Mouse (Mus musculus): Measurements from ENCODE around the gene Tex2. TPM values are rescaled to one million over a fixed set of nuclear protein-coding genes. Genes with fewer than 3 reads are reported as not detected.

Gene Tex2
- total and polyA plus RNA-seq, 2 experiments from 2014 or later = 30.8 to 60.5 TPM

DNA sequence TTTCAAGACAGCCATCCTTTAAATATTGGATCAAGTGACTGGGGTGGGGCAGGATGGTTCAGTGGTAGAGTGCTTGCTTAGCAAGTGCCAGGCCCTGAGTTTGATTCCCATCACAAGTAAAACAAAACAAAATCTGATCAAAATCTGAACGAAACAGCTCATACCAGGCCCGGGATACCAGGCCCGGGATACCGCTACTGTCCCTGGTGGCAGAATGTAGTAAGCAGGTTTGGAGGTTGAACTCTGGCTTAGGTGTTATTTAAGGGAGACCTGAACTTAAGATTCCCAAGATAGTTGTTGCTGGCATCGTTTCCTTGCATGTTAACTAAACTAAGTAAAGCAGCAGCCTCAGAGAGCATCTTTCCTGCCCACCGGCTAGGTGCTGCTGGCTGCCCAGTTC, 107.0 kb downstream of the Tex2 start:
- WGBS = 88% methylated on average over 6 of the region's 6 CpGs
- no peak for ATAC-seq
- H3K9ac ChIP-seq (replicated peaks; ENCODE audit: low read length) = no peak overlapping the region
- H3K27me3 ChIP-seq (ENCODE audit: insufficient read depth, low read length) = no peaks in the 10 kb centered on the region
- no peaks in the 10 kb centered on the region for H3K9me3 ChIP-seq (ENCODE audit: low read length)
- H3K4me3 ChIP-seq (ENCODE audit: low read length) = no peak overlapping the region
- H3K4me2 ChIP-seq (ENCODE audit: low read depth, low read length) = no peak overlapping the region
- peaks cover 12% of the 10 kb centered on the region for H3K36me3 ChIP-seq (ENCODE audit: insufficient read depth, low read length)
- peak; percentile 46 for TF ChIP-seq CTCF (IDR thresholded peaks at IDR 0.05; ENCODE audit: low read depth)
- no peak for DNase-seq (ENCODE audit: low spot score)
- peaks cover 5% of the 10 kb centered on the region; the same call in 1 of the 2 replicates for H3K4me1 ChIP-seq (ENCODE audit: insufficient read depth, low read length)
- no peak overlapping the region for H3K27ac ChIP-seq

DNA sequence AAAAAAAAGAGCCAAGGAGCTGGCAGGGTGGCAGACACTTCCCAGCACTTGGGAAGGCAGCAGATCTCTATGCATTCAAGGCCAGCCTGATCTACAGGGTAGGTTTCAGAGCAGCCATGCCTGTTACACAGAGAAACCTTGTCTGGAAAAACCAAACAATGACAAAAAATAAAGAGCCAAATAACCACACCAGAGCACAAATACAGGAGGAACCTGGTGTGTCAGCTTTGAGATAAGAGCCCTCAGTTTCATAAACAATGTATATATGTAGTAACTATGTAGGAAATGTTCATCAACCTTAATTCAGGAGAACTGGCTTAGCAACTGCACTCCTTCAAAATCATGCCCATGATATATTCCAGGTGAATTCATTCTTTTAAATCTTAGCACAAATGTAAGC, 109.1 kb downstream of the Tex2 start:
- DNase-seq (ENCODE audit: low spot score) (no peak), ATAC-seq (no peak)
- TF ChIP-seq CTCF (IDR thresholded peaks at IDR 0.05; ENCODE audit: low read depth) = no peak
- no peak overlapping the region for H3K4me2 ChIP-seq (ENCODE audit: low read depth, low read length)
- H3K9me3 ChIP-seq (ENCODE audit: low read length) = no peaks in the 10 kb centered on the region
- H3K9ac ChIP-seq (replicated peaks; ENCODE audit: low read length) = no peak overlapping the region
- H3K4me1 ChIP-seq (ENCODE audit: insufficient read depth, low read length) = peaks cover 5% of the 10 kb centered on the region; the same call in 1 of the 2 replicates
- H3K36me3 ChIP-seq (ENCODE audit: insufficient read depth, low read length) = peaks cover 5% of the 10 kb centered on the region
- H3K27ac ChIP-seq = no peak overlapping the region
- no peaks in the 10 kb centered on the region for H3K27me3 ChIP-seq (ENCODE audit: insufficient read depth, low read length)
- no peak overlapping the region for H3K4me3 ChIP-seq (ENCODE audit: low read length)

DNA sequence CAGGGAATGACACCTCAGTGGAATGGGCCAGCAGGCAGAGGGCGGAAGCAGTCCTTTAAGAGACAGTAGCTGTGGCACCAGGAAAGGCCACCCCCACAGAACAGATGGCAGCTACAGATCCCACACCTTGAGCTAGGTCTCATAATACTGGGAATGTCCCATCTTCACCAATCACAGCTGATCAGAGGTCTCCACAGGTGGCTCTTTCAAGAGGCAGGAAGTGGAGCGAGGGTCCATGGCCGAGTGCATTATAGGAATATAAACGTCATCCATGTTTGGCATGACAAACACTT, 109.9 kb downstream of the Tex2 start:
- H3K9ac ChIP-seq (replicated peaks; ENCODE audit: low read length) = no peak overlapping the region
- no peak overlapping the region for H3K27ac ChIP-seq
- no peak overlapping the region for H3K4me3 ChIP-seq (ENCODE audit: low read length)
- DNase-seq (ENCODE audit: low spot score) (no peak), ATAC-seq (no peak)
- H3K36me3 ChIP-seq (ENCODE audit: insufficient read depth, low read length) = no peaks in the 10 kb centered on the region
- no peaks in the 10 kb centered on the region for H3K9me3 ChIP-seq (ENCODE audit: low read length)
- H3K27me3 ChIP-seq (ENCODE audit: insufficient read depth, low read length) = no peaks in the 10 kb centered on the region
- TF ChIP-seq CTCF (IDR thresholded peaks at IDR 0.05; ENCODE audit: low read depth) = no peak
- no peak overlapping the region for H3K4me2 ChIP-seq (ENCODE audit: low read depth, low read length)
- 76% methylated on average over 4 of the region's 4 CpGs for WGBS
- peaks cover 5% of the 10 kb centered on the region; the same call in 1 of the 2 replicates for H3K4me1 ChIP-seq (ENCODE audit: insufficient read depth, low read length)

DNA sequence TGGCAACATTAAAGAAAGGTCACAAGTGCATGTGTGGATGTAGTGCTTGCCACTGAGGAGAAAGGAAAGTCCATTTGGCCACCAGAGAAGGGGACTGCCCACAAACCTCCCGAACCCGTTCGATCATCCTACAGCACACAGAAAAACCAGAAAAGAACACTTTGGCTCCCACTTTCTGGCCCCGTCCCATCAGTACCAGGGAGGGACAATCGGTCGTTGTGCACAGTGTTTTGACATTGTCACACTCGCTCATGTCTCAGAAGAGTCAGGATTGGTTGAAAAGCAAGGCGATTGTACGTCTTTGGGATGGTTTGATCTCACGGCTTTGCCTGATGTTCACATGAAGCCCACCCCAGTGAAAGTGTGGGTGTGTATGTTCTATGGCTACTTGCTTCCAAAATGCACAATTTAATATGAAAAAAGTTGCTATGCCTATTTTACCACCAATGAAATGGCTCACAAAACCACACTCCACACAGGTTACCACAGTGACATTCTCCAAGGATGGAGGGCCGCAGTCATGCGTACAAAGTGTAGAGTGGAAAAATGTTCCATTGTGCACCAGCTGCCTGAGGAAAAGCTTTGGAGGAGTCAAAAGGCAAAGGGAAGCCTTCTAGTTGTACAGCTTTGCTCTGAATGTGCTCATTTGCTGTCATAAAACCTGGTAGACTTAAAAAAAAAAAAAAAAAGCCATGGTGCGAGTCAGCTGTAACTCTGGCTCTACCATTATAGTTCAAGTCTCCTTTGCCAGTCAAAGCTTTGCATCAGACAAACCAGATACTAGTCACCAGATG, 110.4 kb downstream of the Tex2 start:
- WGBS = 55% methylated on average over 13 of the region's 13 CpGs
- Histone ChIP-seq H3K27me3 (ENCODE audit: insufficient read depth, low read length) (no peaks in the 10 kb centered on the region), H3K4me1 (ENCODE audit: insufficient read depth, low read length) (peaks cover 5% of the 10 kb centered on the region; the same call in 1 of the 2 replicates), H3K36me3 (ENCODE audit: insufficient read depth, low read length) (no peaks in the 10 kb centered on the region), H3K4me2 (ENCODE audit: low read depth, low read length) (no peak overlapping the region), H3K9me3 (ENCODE audit: low read length) (no peaks in the 10 kb centered on the region), H3K27ac (no peak overlapping the region; the same call in 1 of the 2 replicates), H3K9ac (replicated peaks; ENCODE audit: low read length) (no peak overlapping the region), H3K4me3 (ENCODE audit: low read length) (no peak overlapping the region)
- TF ChIP-seq CTCF (IDR thresholded peaks at IDR 0.05; ENCODE audit: low read depth) = no peak
- DNase-seq (ENCODE audit: low spot score) (no peak), ATAC-seq (no peak)

DNA sequence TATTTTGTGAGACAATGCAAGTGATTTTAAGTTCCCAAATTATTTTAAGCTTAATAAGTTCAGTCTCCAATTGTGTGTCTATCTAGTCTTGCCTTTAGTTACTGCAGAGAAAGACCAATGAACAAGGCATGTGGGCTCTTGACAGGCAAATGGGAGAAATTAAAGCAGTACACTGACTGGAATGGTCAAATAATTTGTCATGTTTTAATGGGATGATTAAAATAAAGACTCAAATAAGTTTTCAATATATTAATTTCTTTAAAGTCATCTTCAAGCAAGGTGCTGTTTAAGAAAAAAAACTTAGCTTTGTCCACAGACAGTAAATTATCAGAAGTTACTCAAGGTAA, 111.1 kb downstream of the Tex2 start:
- no peak overlapping the region for H3K9ac ChIP-seq (replicated peaks; ENCODE audit: low read length)
- DNase-seq (ENCODE audit: low spot score) = no peak
- H3K9me3 ChIP-seq (ENCODE audit: low read length) = no peaks in the 10 kb centered on the region
- peak overlapping the region; percentile 84 for H3K4me2 ChIP-seq (ENCODE audit: low read depth, low read length)
- peaks cover 5% of the 10 kb centered on the region; the same call in 1 of the 2 replicates for H3K4me1 ChIP-seq (ENCODE audit: insufficient read depth, low read length)
- no peak for ATAC-seq
- H3K4me3 ChIP-seq (ENCODE audit: low read length) = no peak overlapping the region
- no peaks in the 10 kb centered on the region for H3K27me3 ChIP-seq (ENCODE audit: insufficient read depth, low read length)
- no peaks in the 10 kb centered on the region for H3K36me3 ChIP-seq (ENCODE audit: insufficient read depth, low read length)
- 0 out of 2 replicates have a peak overlapping the region, but pooled peaks have one; percentile 91 for H3K27ac ChIP-seq
- TF ChIP-seq CTCF (IDR thresholded peaks at IDR 0.05; ENCODE audit: low read depth) = no peak

DNA sequence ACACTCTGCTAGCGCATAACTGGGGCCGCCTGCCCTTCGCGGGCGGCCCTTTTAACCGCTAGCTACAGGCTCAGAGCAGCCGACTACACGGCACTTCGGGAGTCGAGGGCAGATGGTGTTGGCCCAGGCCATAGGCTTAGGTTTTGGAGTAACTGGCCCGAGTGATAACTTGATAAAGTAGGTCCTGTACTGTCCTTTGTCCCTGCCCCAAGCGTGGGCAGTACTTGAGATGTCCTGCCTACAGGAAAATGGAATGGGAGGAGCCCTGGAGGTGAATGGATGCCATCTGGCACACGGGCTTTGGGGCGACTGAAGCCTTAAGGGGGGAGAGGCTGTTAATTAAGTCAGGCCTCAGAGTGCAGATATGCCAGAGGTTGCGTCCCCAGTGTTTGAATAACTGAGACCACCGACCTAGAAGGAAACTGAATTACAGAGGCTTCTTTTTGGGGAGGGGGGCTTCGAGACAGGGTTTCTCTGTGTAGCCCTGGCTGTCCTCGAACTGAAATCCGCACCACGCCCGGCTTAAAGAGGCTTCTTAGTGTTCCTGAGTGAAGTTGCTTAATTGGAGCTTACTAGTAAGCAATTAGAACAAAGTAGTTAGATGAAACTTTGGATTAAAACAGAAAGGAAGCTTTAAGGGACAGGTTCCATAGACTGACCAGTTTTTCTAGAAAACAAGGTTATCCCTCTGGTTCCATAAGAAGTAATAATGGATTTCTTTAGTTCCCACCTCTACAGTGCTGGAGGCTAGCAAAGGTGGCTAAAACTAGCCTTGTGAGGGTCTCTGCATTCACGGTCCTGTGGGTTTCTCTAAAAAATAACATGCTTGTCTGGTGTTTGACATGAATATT, 111.7 kb downstream of the Tex2 start:
- Histone ChIP-seq H3K9me3 (ENCODE audit: low read length) (no peaks in the 10 kb centered on the region), H3K4me3 (ENCODE audit: low read length) (peak overlapping the region; percentile 63), H3K27ac (peak overlapping the region; percentile 91), H3K27me3 (ENCODE audit: insufficient read depth, low read length) (no peaks in the 10 kb centered on the region), H3K36me3 (ENCODE audit: insufficient read depth, low read length) (no peaks in the 10 kb centered on the region), H3K4me1 (ENCODE audit: insufficient read depth, low read length) (peaks cover 5% of the 10 kb centered on the region; the same call in 1 of the 2 replicates), H3K4me2 (ENCODE audit: low read depth, low read length) (peak overlapping the region; percentile 84), H3K9ac (replicated peaks; ENCODE audit: low read length) (peak overlapping the region; percentile 87)
- 1% methylated on average over 22 of the region's 22 CpGs for WGBS
- TF ChIP-seq CTCF (IDR thresholded peaks at IDR 0.05; ENCODE audit: low read depth) = no peak
- DNase-seq (ENCODE audit: low spot score) = peak; percentile 81
- ATAC-seq = peak; percentile 71
